Mouse (Mus musculus) embryonic fibroblast, embryonic 13.5 days (primary cell): Measurements from ENCODE around the gene Apol6.

ENCODE experiments used
- CTCF ChIP-seq: IDR thresholded peaks from 2 replicates; pipeline ENCODE4 v1.5.1; 2011; ENCODE audit warnings: mild to moderate bottlenecking, control low read depth, low read length, moderate library complexity, borderline replicate concordance; ENCODE audit not compliant: insufficient read depth
- POLR2A ChIP-seq: IDR thresholded peaks from 2 replicates; pipeline ENCODE4 v1.6.1; 2011; ENCODE audit warnings: low read depth, mild to moderate bottlenecking, control low read depth, low read length, moderate library complexity

DNA sequence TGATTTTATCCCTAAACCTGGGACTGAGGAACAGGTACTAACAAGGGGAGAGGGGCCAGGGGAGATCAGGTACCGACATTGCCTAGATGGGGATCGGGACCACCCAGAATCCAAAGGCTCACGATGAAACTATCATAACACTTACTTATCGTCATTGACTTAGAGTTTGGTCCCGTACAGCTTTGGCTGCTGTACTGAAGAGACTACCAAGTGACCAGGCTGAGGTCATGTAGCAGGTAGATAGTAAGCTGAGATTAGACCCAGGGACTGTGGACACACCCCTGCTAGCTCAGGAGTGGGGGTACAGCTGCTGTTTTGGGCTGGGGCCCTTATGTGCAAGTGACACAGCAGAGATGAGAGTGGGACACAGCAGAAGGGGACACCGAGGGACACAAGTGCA is 28.0 kb upstream of the Apol6 start:
- TF ChIP-seq CTCF (no peak), POLR2A (no peak)
